Mouse (Mus musculus): ENCODE data around the gene Gm8947. TPM values are rescaled to one million over a fixed set of nuclear protein-coding genes. Genes with fewer than 3 reads are reported as not detected.
"Not testable (repeated sequence)": the region's sequence is repeated elsewhere in the genome, so short reads cannot be mapped to it uniquely, and the experiment has no call there.

Gm8947 gene
- total RNA-seq, 2 experiments from 2014 or later, result not detected

- DNase-seq (ENCODE audit: low spot score in 2 of 2), result no peak
Observed at GRCm38 (mm10) chr1:151178505-151179083, 13.6 kb upstream of the Gm8947 start.

GRCm38 (mm10) chr1:151180167-151180566, 12.0 kb upstream of the Gm8947 start:
- no peak for DNase-seq (ENCODE audit: low spot score in 2 of 2)

DNA sequence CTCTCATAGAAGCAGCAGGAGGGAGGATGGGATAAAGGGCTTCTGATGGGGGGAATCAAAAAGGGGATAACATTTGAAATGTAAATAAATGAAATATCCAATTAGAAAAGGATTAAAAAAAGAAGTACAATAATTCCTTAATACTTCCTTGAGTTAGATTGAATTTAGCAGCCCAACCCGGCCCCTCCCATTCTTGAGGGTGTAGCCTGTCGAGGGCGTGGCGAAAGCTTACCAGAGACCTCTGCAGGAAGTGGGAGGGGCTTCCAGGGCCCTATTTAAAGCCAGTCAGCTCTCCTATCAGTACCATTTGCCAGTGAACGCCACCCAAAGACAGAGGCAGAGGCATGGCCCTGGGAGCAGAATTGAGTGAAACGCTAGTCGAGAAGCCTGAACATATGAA, 9.9 kb upstream of the Gm8947 start, which contains the start of gene Gm47985:
Gene Gm47985 (plus strand): TSS at position 272 of the 400 bp plus-strand sequence.
- DNase-seq (ENCODE audit: low spot score in 2 of 2), result not testable (repeated sequence)

GRCm38 (mm10) chr1:151186186-151186585, 6.0 kb upstream of the Gm8947 start:
- not testable (repeated sequence) for DNase-seq (ENCODE audit: low spot score in 2 of 2)

DNA sequence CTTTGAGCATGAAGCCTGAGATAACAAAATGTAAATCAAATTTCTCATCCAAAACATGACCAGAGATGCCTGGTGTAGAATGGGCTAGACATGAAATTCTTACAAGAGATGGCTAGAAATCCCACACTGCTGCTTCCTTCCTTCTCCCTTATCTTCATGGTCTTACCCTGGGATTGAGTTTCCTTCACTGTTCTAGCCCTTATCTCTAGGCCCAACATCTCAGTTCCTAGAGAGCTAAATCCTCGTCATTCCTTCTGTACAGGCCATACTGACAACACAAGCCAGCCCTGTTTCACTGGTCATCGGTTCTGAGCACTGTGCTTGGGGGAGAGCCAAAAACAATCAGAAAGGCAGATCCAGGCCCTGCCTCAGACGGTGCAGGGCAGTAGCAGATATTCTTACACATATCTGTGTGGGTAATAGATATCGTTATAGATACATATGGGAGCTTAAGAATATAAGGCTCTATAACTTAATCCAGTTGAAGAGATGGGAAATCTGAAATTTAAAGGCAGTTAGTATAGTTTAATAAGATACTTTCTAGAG, 5.2 kb upstream of the Gm8947 start:
- DNase-seq (ENCODE audit: low spot score in 2 of 2), result not testable (repeated sequence)

DNA sequence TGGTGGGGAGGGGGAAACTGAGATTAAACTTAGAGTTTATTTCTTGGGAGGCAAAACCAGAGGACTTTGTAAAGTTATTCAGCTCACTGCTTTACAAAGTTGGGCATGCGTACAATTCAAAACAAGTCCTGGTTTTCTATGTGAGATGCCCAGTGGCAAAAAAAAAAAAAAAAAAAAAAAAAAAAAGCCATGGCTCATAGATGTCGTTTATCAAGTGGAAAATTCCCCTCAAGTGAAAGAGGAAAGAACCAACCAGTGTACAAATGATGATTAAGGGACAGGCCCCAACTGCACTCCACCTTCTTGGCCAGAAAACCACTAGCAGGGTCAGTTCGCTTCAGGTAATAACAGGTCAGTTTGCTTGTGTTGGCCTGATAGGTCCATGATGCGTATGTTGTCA, 3.7 kb upstream of the Gm8947 start:
- no peak for DNase-seq (ENCODE audit: low spot score in 2 of 2)

- DNase-seq (ENCODE audit: low spot score in 2 of 2), result not testable (repeated sequence)
Observed at GRCm38 (mm10) chr1:151192739-151193138, 563 bp downstream of the Gm8947 start.

DNA sequence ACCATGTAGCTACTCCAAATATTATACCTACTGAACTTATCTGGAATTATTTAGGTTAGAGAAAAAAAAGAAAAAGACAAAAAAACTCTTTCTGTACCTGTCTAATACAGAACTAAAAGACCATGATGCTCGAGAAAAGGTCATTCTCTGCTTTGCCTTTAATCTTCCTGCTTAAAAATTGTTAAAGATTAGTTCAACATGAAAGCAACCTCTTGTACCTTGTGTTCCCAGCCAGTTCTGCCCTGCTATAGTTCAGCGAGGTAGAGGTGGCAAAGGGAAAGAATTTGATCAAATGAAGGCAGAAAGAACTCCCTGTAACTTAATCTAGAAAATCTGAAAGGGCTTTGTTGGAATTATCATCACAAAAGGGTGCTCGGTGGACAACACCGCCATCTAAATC, 3.8 kb downstream of the Gm8947 start:
- DNase-seq (ENCODE audit: low spot score in 2 of 2), result not testable (repeated sequence)

GRCm38 (mm10) chr1:151196690-151197089, 4.5 kb downstream of the Gm8947 start:
- not testable (repeated sequence) for DNase-seq (ENCODE audit: low spot score in 2 of 2)

GRCm38 (mm10) chr1:151198120-151198519, 5.9 kb downstream of the Gm8947 start, which contains the start of gene Gm47995:
Gene Gm47995, plus strand, starts transcription at chr1:151198448.
- DNase-seq (ENCODE audit: low spot score in 2 of 2), result not testable (repeated sequence)

DNA sequence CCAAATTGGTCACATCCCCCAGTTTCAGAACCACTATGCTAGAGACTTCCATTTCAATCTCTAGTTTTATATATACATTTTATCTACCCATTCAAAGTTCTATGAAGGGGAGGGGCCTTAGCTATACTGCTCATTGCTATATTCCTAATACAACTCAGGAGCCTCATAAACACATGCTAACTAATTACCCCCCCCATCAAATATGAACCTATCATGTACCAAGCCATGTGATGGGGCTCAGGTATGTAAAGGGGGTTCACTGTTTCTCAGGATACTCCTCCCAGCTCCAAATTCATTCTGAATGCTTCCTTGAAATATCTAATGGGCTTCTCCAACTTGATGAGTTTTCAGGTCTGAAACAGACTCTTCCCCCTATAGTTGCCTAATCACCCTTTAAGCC, 8.4 kb downstream of the Gm8947 start:
- DNase-seq (ENCODE audit: low spot score in 2 of 2), result not testable (repeated sequence)

- not testable (repeated sequence) for DNase-seq (ENCODE audit: low spot score in 2 of 2)
Observed at GRCm38 (mm10) chr1:151202771-151203170, 10.6 kb downstream of the Gm8947 start.

GRCm38 (mm10) chr1:151203818-151204217, 11.6 kb downstream of the Gm8947 start, which contains the start of gene 3110040M04Rik:
Gene 3110040M04Rik, plus strand, starts transcription at chr1:151204121.
- DNase-seq (ENCODE audit: low spot score in 2 of 2), result not testable (repeated sequence)

DNA sequence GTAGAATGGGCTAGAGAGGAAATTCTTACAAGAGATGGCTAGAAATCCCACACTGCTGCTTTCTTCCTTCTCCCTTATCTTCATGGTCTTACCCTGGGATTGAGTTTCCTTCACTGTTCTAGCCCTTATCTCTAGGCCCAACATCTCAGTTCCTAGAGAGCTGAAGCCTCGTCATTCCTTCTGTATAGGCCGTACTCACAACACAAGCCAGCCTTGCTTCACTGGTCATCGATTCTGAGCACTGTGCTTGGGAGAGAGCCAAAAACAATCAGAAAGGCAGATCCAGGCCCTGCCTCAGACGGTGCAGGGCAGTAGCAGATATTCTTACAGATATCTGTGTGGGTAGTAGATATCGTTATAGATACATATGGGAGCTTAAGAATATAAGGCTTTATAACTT, 16.3 kb downstream of the Gm8947 start:
- DNase-seq (ENCODE audit: low spot score in 2 of 2), result not testable (repeated sequence)

GRCm38 (mm10) chr1:151208944-151209343, 16.8 kb downstream of the Gm8947 start:
- DNase-seq (ENCODE audit: low spot score in 2 of 2), result not testable (repeated sequence)

GRCm38 (mm10) chr1:151209824-151210355, 17.7 kb downstream of the Gm8947 start, which contains the start of gene Gm47996:
Gene Gm47996, plus strand, starts transcription at chr1:151210131.
- not testable (repeated sequence) for DNase-seq (ENCODE audit: low spot score in 2 of 2)

GRCm38 (mm10) chr1:151211666-151212065, 19.5 kb downstream of the Gm8947 start:
- not testable (repeated sequence) for DNase-seq (ENCODE audit: low spot score in 2 of 2)

DNA sequence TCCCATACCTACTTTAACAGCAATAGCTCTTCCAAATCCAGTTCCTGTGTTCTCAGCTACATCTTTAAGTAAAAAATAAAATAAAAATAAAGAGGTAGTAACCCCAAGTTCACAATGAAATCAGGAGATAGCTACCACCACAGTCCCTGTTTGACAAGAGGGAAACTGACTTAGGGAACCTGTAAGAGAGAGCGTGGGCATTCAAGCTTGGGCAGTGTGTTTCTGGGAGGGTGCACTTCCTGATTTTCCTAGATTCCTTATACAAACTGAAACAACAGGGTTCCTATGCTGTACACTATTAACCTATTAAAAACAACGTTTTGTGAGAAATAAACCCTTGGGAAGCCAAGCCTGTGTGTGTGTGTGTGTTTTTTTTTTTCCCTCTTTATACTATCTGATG, 22.7 kb downstream of the Gm8947 start:
- DNase-seq (ENCODE audit: low spot score in 2 of 2), result no peak

DNA sequence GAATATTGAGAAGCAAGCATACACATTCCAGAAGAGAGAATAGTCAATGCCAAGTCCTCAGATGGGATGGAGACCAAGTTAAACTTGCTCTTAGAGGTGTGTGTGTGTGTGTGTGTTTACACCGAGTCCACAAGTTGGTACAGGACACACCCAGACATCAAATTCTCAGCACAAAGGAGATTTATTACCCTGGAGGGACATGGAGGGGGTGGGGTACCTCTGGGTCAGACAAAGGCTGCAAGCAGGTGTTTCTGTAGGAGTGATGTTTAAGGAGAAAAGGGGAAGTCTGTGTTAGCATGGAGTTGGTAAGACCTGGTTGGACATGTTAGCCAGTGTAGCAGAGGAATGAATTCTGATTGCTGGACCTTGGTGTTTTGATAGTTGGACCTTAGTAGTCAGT, 23.8 kb downstream of the Gm8947 start:
- no peak for DNase-seq (ENCODE audit: low spot score in 2 of 2)

DNA sequence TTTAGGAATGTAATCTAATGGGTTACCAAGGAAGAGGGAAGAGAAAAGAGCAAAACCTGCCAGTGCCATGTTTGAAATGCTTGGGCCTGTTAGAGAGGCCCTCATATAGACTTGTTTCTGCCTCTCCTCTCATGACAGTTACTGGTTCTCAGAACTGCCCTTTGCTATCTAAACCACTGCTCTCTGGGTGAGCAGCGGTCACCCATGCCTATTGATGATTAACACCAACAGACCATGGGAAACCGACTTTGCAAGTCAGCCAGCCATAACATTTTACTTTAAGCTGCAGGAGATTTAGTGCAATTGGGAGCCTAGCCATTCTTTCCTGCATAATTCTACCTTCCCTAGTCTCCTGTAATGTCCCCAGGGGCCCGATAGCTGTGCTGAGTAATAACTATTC, 24.2 kb downstream of the Gm8947 start:
- DNase-seq (ENCODE audit: low spot score in 2 of 2), result no peak

GRCm38 (mm10) chr1:151219045-151219444, 26.9 kb downstream of the Gm8947 start:
- DNase-seq (ENCODE audit: low spot score in 2 of 2), result no peak

DNA sequence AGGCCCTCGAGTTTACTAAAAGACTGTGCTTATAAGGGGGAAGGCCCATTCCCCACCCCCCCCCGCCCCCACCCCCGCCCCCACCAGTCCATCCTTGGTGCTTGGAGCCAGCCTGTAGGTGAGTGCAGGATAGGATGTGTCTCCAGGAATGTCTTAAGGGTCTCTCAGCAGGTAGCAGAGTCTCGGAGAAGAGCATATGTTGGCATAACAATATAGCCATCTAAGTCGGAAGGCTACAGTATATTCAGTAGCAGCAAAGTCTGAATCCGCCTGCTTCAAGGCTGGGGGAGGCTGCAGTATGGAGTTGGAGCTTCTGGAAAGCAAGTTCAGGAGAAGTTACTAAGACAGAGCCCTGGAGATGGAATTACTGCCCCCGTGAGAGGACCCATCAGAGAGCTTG, 27.9 kb downstream of the Gm8947 start:
- DNase-seq (ENCODE audit: low spot score in 2 of 2), result no peak
